Mouse (Mus musculus): ENCODE results near the gene Fancc. TPM values are rescaled to one million over a fixed set of nuclear protein-coding genes. Genes with fewer than 3 reads are reported as not detected.
A peak's percentile ranks its signal among the peaks of the same experiment; 100 is the strongest.

The Fancc gene
- total and polyA plus RNA-seq, 2 experiments from 2014 or later, result 8.5 to 39.5 TPM

DNA sequence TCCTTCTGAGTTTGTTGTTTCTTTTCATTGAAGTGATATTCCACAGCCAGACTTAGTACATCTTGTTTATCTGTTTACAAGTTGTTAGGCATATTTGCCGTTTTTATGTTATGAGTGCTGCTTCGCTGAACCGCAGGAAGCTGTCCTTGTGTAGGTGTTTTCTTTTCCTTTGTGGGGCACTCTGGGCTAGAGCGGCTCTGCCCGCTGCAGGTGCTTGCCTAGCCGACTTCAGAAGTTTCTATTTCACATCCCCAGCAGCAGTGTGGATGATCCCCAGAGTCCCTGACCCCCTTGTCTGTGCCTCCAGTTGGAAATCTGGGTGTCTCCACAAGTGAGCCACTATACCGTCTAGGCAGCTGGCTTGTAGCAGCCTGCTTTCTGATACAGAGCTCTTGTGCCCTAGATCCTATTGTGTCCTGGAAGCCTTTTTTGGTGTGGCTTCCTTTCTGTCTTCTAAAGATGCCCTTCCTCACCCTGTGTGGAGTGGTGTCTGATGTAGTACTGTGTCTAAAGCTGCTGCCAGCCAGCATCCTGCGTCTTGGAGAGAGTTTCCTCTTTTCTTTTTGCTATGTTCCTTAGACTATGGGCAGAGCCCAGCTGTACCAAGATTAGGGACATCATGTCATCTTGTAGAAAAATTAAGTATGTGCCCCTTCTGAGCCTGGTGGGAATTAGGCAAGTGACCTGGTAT, 247.2 kb downstream of the Fancc start:
- DNase-seq (ENCODE audit: low spot score) (no peak), ATAC-seq (ENCODE audit: insufficient read depth, low read depth) (no peak)
- TF ChIP-seq CTCF (IDR thresholded peaks at IDR 0.05; ENCODE audit: low read depth), result no peak
- no peak for TF ChIP-seq EP300 (IDR thresholded peaks at IDR 0.05; ENCODE audit: low read depth)
- Histone ChIP-seq H3K27ac (ENCODE audit: low read depth) (peak overlapping the region; percentile 77), H3K4me2 (ENCODE audit: low read depth, low read length) (peak overlapping the region; percentile 45), H3K9ac (replicated peaks; ENCODE audit: low read depth, low read length) (0 out of 2 replicates have a peak overlapping the region, but pooled peaks have one; percentile 35), H3K9me3 (replicated peaks; ENCODE audit: control insufficient read depth, low read length) (no peaks in the 10 kb centered on the region), H3K36me3 (replicated peaks; ENCODE audit: control insufficient read depth, insufficient read depth, low read length) (peaks cover 21% of the 10 kb centered on the region; the same call in 1 of the 2 replicates), H3K4me3 (ENCODE audit: low read depth, low read length) (peak overlapping the region; percentile 5; the same call in 1 of the 2 replicates), H3K27me3 (ENCODE audit: control insufficient read depth, insufficient read depth, low read length) (no peaks in the 10 kb centered on the region), H3K4me1 (ENCODE audit: control insufficient read depth, insufficient read depth) (peaks cover 83% of the 10 kb centered on the region)
- WGBS, result 40% methylated on average over 8 of the region's 8 CpGs

GRCm38 (mm10) chr13:63249171-63249570, 247.9 kb downstream of the Fancc start:
- DNase-seq (ENCODE audit: low spot score) (no peak), ATAC-seq (ENCODE audit: insufficient read depth, low read depth) (no peak)
- Histone ChIP-seq H3K27me3 (ENCODE audit: control insufficient read depth, insufficient read depth, low read length) (no peaks in the 10 kb centered on the region), H3K4me2 (ENCODE audit: low read depth, low read length) (peak overlapping the region; percentile 45), H3K36me3 (replicated peaks; ENCODE audit: control insufficient read depth, insufficient read depth, low read length) (peaks cover 21% of the 10 kb centered on the region; the same call in 1 of the 2 replicates), H3K27ac (ENCODE audit: low read depth) (peak overlapping the region; percentile 77), H3K9me3 (replicated peaks; ENCODE audit: control insufficient read depth, low read length) (no peaks in the 10 kb centered on the region), H3K4me1 (ENCODE audit: control insufficient read depth, insufficient read depth) (peaks cover 79% of the 10 kb centered on the region), H3K4me3 (ENCODE audit: low read depth, low read length) (peak overlapping the region; percentile 10), H3K9ac (replicated peaks; ENCODE audit: low read depth, low read length) (0 out of 2 replicates have a peak overlapping the region, but pooled peaks have one; percentile 8)
- 33% methylated on average over 7 of the region's 7 CpGs for WGBS
- TF ChIP-seq EP300 (IDR thresholded peaks at IDR 0.05; ENCODE audit: low read depth), result no peak
- no peak for TF ChIP-seq CTCF (IDR thresholded peaks at IDR 0.05; ENCODE audit: low read depth)

DNA sequence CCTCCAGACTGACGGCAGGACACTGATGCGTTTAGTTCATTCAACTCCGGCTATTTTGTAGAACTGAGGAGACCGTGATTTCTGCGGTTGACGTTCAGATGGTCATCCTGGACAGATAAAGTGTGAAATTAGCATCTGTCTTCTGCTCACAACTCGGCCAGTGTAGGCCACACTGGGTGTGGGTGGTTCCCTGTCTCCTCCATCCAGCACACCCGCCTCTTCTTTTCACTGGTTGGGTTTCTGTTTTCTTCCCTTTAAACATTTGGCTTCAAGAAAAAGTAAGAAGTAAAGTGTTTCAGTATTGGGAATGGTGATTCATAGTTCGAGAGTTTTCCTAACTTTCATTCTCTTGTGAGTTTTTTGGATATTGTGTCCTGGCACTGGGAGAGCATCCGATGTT, 248.8 kb downstream of the Fancc start:
- Histone ChIP-seq H3K4me2 (ENCODE audit: low read depth, low read length) (no peak overlapping the region), H3K27ac (ENCODE audit: low read depth) (no peak overlapping the region), H3K27me3 (ENCODE audit: control insufficient read depth, insufficient read depth, low read length) (no peaks in the 10 kb centered on the region), H3K36me3 (replicated peaks; ENCODE audit: control insufficient read depth, insufficient read depth, low read length) (peaks cover 20% of the 10 kb centered on the region; the same call in 1 of the 2 replicates), H3K9me3 (replicated peaks; ENCODE audit: control insufficient read depth, low read length) (no peaks in the 10 kb centered on the region), H3K4me3 (ENCODE audit: low read depth, low read length) (no peak overlapping the region), H3K9ac (replicated peaks; ENCODE audit: low read depth, low read length) (no peak overlapping the region), H3K4me1 (ENCODE audit: control insufficient read depth, insufficient read depth) (peaks cover 76% of the 10 kb centered on the region)
- WGBS, result 73% methylated on average over 10 of the region's 10 CpGs
- ATAC-seq (ENCODE audit: insufficient read depth, low read depth) (no peak), DNase-seq (ENCODE audit: low spot score) (no peak)
- TF ChIP-seq CTCF (IDR thresholded peaks at IDR 0.05; ENCODE audit: low read depth), result no peak

- H3K9ac ChIP-seq (replicated peaks; ENCODE audit: low read depth, low read length), result no peak overlapping the region
- H3K27me3 ChIP-seq (ENCODE audit: control insufficient read depth, insufficient read depth, low read length), result no peaks in the 10 kb centered on the region
- peaks cover 75% of the 10 kb centered on the region for H3K4me1 ChIP-seq (ENCODE audit: control insufficient read depth, insufficient read depth)
- no peaks in the 10 kb centered on the region for H3K9me3 ChIP-seq (replicated peaks; ENCODE audit: control insufficient read depth, low read length)
- ATAC-seq (ENCODE audit: insufficient read depth, low read depth) (no peak), DNase-seq (ENCODE audit: low spot score) (no peak)
- TF ChIP-seq EP300 (IDR thresholded peaks at IDR 0.05; ENCODE audit: low read depth) (no peak), CTCF (IDR thresholded peaks at IDR 0.05; ENCODE audit: low read depth) (no peak)
- H3K36me3 ChIP-seq (replicated peaks; ENCODE audit: control insufficient read depth, insufficient read depth, low read length), result peaks cover 20% of the 10 kb centered on the region; the same call in 1 of the 2 replicates
- no peak overlapping the region for H3K27ac ChIP-seq (ENCODE audit: low read depth)
- H3K4me2 ChIP-seq (ENCODE audit: low read depth, low read length), result peak overlapping the region; percentile 57; the same call in 1 of the 2 replicates
- 89% methylated on average over 11 of the region's 11 CpGs for WGBS
- H3K4me3 ChIP-seq (ENCODE audit: low read depth, low read length), result no peak overlapping the region
These were observed 249.4 kb downstream of the Fancc start for GRCm38 (mm10) chr13:63247631-63248030.

GRCm38 (mm10) chr13:63247041-63247440, 250.0 kb downstream of the Fancc start:
- H3K36me3 ChIP-seq (replicated peaks; ENCODE audit: control insufficient read depth, insufficient read depth, low read length), result peaks cover 20% of the 10 kb centered on the region; the same call in 1 of the 2 replicates
- TF ChIP-seq EP300 (IDR thresholded peaks at IDR 0.05; ENCODE audit: low read depth), result no peak
- peak overlapping the region; percentile 57 for H3K4me2 ChIP-seq (ENCODE audit: low read depth, low read length)
- H3K4me3 ChIP-seq (ENCODE audit: low read depth, low read length), result no peak overlapping the region
- peaks cover 74% of the 10 kb centered on the region for H3K4me1 ChIP-seq (ENCODE audit: control insufficient read depth, insufficient read depth)
- DNase-seq (ENCODE audit: low spot score) (no peak), ATAC-seq (ENCODE audit: insufficient read depth, low read depth) (no peak)
- H3K27me3 ChIP-seq (ENCODE audit: control insufficient read depth, insufficient read depth, low read length), result no peaks in the 10 kb centered on the region
- peak overlapping the region; percentile 84 for H3K27ac ChIP-seq (ENCODE audit: low read depth)
- no peaks in the 10 kb centered on the region for H3K9me3 ChIP-seq (replicated peaks; ENCODE audit: control insufficient read depth, low read length)
- H3K9ac ChIP-seq (replicated peaks; ENCODE audit: low read depth, low read length), result peak overlapping the region; percentile 61; the same call in 1 of the 2 replicates
- WGBS, result 60% methylated on average over 7 of the region's 7 CpGs
